Mouse (Mus musculus): ENCODE measurements around the gene Inhba.
A peak's percentile ranks its signal among the peaks of the same experiment; 100 is the strongest.

The Inhba gene

DNA sequence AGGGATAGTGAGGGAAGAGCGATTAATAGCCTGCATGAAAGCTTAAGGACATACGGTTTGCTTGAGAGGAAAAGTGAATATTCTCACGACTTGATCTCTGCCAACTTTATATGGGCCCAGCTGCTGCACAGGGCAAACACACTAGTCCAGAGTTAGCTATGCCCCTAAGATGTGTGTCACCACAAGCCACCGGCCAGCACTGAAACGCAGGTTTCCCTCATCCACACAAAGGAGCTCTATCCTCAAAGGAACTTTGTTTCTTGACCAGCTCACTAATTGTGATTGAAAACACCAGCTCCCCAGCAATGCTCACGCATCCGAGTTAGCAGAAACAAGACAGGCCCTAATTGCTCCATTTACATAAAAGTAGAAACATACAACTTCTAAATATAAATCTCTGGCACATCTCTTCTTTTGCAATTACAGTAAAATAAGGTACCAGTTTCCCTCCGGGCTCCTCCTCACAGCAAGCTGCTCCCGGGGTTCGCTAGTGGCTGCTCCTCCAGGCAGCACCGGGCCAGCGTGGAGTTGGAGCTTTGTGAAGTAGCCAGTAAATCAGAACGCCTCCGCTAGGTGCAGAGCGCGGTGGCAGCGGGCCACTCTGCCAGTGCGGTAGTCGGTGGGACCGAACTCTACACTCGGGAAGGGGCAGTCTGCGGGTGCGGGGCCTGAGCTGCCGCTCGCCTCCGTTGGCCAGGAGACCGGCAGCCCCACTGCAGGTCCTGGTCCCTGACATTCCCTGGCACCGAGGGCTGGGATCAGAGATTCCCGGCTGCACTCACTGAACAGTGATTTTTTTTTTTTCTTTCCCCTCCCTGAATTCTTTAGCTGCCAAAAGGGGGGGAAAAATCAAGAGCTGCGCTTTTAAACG is at the start of gene Inhba:
Gene Inhba (plus strand): TSS at position 480 of the 871 bp plus-strand sequence.
- peak; percentile 39 for DNase-seq

GRCm38 (mm10) chr13:15976584-15976983 is 35.1 kb upstream of the Inhba start:
- DNase-seq: no peak

- DNase-seq: no peak
Measured at GRCm38 (mm10) chr13:15979551-15979950, 32.1 kb upstream of the Inhba start.

DNA sequence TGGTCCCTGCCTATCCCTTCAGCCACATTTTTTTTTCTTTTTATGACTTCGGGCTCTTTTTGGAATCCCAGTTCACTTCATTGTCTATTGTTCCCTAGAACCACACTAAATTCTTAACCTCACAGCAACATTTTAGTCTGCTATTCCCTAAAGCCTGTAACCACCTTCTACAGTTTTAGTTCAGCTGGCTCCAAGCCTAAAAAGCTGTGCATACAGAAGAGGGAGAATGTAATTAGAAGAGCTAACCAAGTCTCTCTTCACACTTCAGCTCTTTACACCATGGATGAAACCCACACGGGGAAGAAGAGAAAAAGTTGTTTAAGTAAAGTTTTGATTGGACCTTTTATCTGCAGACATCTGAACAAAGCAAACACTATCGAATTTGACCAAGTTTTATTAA is 29.6 kb upstream of the Inhba start:
- no peak for DNase-seq

- no peak for DNase-seq
Measured at GRCm38 (mm10) chr13:15985761-15986160, 25.9 kb upstream of the Inhba start.

- no peak for DNase-seq
Measured at GRCm38 (mm10) chr13:15986172-15986571, 25.5 kb upstream of the Inhba start.

DNA sequence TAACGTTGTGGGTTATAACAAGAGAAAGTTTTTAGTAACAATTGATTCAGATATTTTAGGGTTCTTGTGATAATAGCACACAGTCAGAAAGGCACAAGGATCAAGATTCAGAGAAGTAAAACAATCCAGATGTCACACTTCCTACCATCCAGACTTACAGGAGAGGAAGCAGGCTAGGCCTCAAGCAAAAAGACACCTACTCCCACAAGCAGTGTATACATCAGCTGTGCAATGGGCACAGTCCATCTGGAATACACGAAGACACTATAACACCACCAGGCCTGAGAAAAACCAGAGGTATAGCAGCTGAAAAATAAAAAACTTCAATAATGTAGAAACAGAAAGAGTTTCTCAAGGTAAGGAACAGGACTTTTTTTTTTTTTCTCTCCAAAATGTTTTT is 16.3 kb upstream of the Inhba start:
- DNase-seq: no peak

GRCm38 (mm10) chr13:16005517-16005916 is 6.1 kb upstream of the Inhba start:
- peak; percentile 54 for DNase-seq

- no peak for DNase-seq
Measured at GRCm38 (mm10) chr13:16007748-16008147, 3.9 kb upstream of the Inhba start.

DNA sequence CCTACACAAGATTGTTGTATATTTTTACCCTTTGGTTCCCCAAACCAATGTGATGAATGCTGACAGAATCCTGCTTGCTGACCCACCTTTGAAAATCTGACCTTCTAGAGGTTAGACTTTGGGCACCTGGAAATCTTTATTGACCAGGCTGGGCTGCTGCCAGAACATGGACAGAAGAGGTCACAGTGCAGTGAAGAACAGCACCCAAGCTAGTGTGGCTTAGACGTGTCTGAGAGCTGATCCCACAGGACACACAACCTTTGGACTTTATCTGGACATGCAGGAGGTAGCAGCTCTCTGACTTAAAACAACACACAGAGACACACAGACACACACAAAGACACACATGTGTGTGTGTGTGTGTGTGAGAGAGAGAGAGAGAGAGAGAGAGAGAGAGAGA is 3.3 kb upstream of the Inhba start:
- DNase-seq: no peak

DNA sequence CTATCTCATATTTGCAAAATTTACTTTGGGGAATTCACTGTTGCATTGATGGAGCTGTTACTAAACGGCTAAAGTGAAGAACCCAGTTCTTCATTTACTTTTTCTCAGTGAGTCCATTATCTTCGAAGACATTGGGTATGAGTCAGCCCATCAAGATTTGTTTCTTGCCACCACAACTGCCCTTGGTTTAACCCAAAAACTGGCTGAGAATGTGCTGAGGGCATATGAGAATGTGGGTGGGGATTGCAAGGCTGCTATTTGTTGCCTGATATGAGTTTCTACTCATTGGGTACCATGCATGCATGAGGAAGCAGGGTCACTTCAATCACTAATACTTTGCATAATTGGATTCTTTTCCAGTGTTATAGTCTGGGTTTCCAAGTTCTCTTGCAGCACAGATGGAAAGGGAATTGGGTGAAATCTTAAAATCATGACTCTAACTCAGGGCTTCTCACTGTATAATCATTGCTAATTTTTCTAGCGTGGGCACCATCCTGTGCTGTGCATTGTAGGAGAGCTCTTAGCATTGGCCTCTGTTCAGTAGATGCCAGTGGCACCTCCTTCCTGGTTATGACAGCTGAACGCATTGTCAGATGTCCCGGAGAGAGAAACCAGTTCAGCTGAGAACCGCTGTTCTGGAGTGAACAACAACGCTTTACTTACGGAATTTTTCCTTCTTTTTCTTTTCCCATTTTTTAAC is 1.7 kb upstream of the Inhba start:
- DNase-seq: no peak

- no peak for DNase-seq
Measured at GRCm38 (mm10) chr13:16010586-16010985, 1.1 kb upstream of the Inhba start.

- DNase-seq: peak; percentile 73
Measured at GRCm38 (mm10) chr13:16012243-16012887, 714 bp downstream of the Inhba start.

DNA sequence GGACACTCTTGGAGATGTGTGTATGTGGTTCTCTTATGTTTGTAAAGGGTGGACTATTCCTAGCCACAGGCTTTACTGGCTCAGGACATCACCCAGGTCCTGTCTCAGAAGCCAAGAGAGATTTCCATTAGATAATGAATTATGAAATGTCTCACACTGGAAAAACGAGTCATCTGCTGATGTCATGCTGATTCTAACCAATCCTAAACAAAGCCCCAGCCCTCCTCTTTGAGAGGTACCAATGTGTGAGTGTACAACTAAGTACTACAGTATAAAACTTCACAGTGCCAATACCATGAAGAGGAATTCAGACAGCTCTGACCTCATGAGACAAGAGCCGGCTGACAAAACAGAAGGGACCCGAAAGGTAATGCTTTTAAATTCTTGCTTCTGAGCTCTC is 2.5 kb downstream of the Inhba start:
- DNase-seq: no peak

DNA sequence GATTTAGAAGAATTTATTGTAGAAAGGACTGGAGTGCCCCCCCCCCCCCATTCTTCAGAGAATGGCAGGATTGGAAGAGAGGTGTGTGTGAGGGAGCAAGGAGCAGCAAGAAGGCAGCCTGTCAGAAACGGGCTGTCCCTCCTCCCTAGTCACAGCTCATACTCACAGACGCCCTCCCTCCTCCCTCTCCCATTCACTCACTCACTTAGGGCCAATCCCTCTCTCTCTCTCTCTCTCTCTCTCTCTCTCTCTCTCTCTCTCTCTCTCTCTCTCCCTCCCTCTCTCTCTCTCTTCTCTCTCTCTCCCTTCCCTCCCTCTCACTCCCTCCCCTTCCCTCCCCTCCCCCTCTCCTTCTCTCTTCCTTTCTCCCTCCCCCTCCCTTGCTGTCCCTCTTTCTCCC is 4.9 kb downstream of the Inhba start:
- no peak for DNase-seq

GRCm38 (mm10) chr13:16017338-16017737 is 5.7 kb downstream of the Inhba start:
- DNase-seq: no peak

DNA sequence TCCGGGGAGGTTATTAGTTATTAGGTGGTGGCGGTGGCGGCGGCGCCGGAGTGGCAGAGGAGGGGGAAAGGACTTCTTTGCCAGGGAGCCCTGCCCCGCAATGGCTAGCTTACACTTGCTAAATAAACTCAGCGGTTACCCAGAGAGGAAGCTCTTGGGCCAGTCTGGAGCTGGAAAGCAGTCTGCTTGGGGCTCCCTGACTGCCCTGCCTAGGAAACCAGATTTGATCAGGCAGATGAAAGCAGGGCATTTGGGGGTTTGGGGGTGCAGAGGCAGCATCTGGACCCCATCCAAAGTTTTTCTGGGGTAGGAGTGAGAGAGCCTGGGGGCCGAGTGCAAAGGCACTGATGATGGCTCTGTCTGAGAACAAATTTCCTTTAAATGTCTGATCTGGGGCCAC is 6.1 kb downstream of the Inhba start:
- no peak for DNase-seq

DNA sequence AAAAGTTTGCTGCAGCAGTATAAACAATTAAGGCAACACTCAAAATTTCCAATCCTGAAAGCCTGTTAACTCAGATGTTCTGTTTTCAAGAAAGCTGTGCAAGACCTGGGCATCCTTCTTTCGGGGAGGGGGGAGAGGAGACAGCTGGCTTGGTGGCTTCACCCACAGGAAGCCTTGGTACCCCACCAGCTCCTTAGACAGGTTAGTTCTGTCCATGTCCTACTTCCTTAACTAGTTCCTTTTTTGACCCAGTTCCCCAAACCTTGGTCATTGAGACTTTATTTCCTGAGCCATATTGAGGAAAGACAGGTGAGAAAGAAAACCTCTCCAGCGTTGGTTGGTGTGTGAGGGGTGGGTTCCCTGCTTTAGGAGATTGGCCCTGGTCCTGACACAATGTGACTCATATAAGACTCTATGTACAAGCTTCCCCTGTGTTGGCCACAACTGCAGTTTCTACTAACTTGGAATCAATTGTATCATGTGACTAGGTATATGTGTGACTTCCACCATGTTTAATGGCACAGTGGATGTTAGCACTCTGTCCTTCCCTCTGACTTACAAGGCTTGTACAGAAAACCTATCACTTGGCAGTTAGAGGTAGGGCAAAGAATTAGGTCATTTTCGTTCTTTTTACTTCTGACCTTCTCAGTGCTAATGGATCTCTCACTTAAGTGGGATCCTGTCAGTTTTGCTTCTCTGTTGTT is 7.3 kb downstream of the Inhba start:
- no peak for DNase-seq

DNA sequence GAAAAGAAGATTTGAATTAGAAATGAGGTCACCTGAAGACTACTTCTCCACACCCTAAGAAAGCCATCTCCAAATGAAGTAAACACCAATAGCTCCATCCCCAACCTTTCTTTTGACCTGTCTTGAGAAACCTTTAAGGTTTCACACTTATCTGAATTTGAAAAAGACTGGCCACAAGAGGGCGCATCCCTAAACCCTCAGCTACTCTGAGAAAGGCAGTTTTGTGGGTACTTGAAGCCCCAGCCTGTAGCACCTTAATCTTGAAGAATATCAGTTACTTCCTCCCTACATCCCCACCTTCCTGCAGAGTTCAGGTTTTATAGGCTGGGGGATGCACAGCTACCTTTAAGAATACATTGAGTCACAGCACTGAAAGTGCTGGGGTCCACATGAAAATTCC is 9.0 kb downstream of the Inhba start:
- peak; percentile 67 for DNase-seq

DNA sequence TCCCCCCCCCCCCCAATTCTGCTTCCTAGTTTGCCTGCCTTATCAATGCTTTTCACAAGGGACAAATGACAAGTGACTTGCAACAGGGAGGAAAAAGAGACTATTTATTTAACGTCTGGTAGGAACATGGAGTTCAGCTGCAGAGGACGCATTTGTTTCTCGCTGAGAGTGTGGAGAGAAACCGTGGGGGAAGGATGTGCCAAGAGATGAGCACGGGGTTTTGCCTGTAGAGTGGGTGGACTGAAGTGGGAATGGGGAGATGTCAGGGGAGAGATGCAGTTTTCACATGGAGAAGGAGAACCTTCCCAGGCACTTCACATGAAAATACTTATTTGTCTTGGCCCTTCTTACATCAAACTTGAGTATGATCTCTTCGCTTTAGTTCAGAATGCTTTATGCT is 9.5 kb downstream of the Inhba start:
- DNase-seq: no peak

GRCm38 (mm10) chr13:16021849-16022248 is 10.2 kb downstream of the Inhba start:
- no peak for DNase-seq

DNA sequence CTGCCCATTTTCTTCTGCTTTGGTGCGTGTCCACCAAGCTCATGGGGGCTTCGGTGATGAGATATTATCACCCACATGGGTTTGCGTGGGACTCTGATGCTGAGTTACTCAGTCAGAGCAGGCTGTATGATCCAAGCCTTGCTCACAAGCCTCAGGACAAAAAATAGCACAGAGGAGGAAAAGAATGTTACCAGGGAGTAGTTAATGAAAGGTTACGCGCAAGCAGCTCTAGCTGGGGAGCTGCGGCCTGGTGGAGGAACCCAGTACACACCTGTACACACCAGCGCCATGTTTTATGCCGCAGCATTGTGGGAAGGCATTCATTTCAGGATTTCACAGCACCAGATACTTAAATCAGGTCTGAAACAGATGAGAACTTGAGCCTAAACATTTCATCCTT is 10.9 kb downstream of the Inhba start:
- no peak for DNase-seq
